Mouse (Mus musculus) lung, postnatal 14 days (tissue): ENCODE results near the gene Tril.

Source experiments
- DNase-seq: peaks from one replicate; pipeline ENCODE4 v3.0.0; 2021

The Tril gene

GRCm38 (mm10) chr6:53804145-53804544 lies 16.5 kb downstream of the Tril start:
- no peak for DNase-seq

GRCm38 (mm10) chr6:53803551-53803950 lies 17.1 kb downstream of the Tril start:
- no peak for DNase-seq

GRCm38 (mm10) chr6:53801893-53802286 lies 18.7 kb downstream of the Tril start:
- peak; percentile 52 for DNase-seq

- no peak for DNase-seq
These were observed 19.2 kb downstream of the Tril start for GRCm38 (mm10) chr6:53801269-53801892.

GRCm38 (mm10) chr6:53798865-53799264 lies 21.8 kb downstream of the Tril start:
- no peak for DNase-seq

- DNase-seq, result no peak
These were observed 23.8 kb downstream of the Tril start for GRCm38 (mm10) chr6:53796835-53797234.

GRCm38 (mm10) chr6:53795788-53796187 lies 24.8 kb downstream of the Tril start:
- DNase-seq, result peak; percentile 62

- no peak for DNase-seq
These were observed 25.6 kb downstream of the Tril start for GRCm38 (mm10) chr6:53795078-53795477.

GRCm38 (mm10) chr6:53794323-53794971 lies 26.2 kb downstream of the Tril start:
- peak; percentile 83 for DNase-seq

GRCm38 (mm10) chr6:53782880-53783539 lies 37.6 kb downstream of the Tril start:
- DNase-seq, result peak; percentile 72

- no peak for DNase-seq
These were observed 38.4 kb downstream of the Tril start for GRCm38 (mm10) chr6:53782273-53782672.

- DNase-seq, result peak; percentile 70
These were observed 39.5 kb downstream of the Tril start for GRCm38 (mm10) chr6:53781171-53781570.

- DNase-seq, result no peak
These were observed 40.6 kb downstream of the Tril start for GRCm38 (mm10) chr6:53780008-53780407.

- no peak for DNase-seq
These were observed 41.1 kb downstream of the Tril start for GRCm38 (mm10) chr6:53779526-53779925.

GRCm38 (mm10) chr6:53778424-53778955 lies 42.1 kb downstream of the Tril start:
- no peak for DNase-seq

GRCm38 (mm10) chr6:53768275-53768674 lies 52.4 kb downstream of the Tril start:
- DNase-seq, result no peak

GRCm38 (mm10) chr6:53766243-53766915 lies 54.3 kb downstream of the Tril start:
- no peak for DNase-seq

- no peak for DNase-seq
These were observed 54.9 kb downstream of the Tril start for GRCm38 (mm10) chr6:53765731-53766130.
